In the genomic region with DNA sequence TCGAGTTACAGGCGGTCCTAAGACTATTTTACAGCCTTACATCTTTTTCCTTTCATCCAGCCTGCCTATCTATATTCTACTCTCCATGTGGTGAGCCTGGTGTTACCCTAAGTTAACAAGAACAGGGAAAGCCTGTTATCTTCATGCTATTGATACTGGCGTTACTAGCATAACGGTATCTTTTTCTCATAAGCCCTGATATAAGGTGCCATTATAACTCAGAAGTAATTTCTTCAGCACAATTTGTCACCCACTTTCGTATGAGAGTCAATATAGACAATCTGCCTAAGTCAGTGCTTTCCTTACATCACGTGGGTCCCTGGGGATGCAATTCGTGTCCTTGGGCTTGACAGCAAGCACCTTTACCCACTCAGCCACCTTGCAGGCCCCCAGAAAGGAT, we compare ENCODE assay signal across 9 mouse cellular contexts. TPM values are rescaled to one million over a fixed set of nuclear protein-coding genes. Genes with fewer than 3 reads are reported as not detected.
DNase-seq lines count a peak whose midpoint lies in the region; ATAC-seq and TF ChIP-seq lines count a peak whose summit lies in the region.
"Had no signal": no experiment of that assay in that cellular context is flagged by ENCODE, and none has a peak within 500 bp of the region (broad histone marks: within the 10 kb centered on the region; RNA-seq: fewer than 3 reads in every experiment).

No protein-coding gene starts in this region.

- no peaks in the 10 kb centered on the region for H3K27me3 ChIP-seq in lung, embryonic 14.5 days (ENCODE audit: insufficient read depth, low read length)
- no peaks in the 10 kb centered on the region for H3K27me3 ChIP-seq in forebrain, embryonic 14.5 days (replicated peaks; ENCODE audit: control insufficient read depth, insufficient read depth, low read length)
- H3K27me3 ChIP-seq in limb, embryonic 15.5 days: no peaks in the 10 kb centered on the region

- no peak for DNase-seq in lung, embryonic 14.5 days
- DNase-seq in lung, adult 2 months: no peak
- no peak for DNase-seq in forebrain, embryonic 14.5 days (ENCODE audit: low spot score)
- DNase-seq in testis, postnatal 10 days (ENCODE audit: low spot score): no peak
- no peak for DNase-seq in lung, postnatal 10 days
- DNase-seq in layer of hippocampus, adult 18-20 months (ENCODE audit: low spot score in 2 of 2): no peak

- H3K9ac ChIP-seq in lung, embryonic 14.5 days: peak overlapping the region; percentile 68; the same call in 1 of the 2 replicates
- no peak overlapping the region for H3K9ac ChIP-seq in forebrain, embryonic 14.5 days (ENCODE audit: low read length)
- H3K9ac ChIP-seq in limb, embryonic 15.5 days: no peak overlapping the region

- ATAC-seq in lung, embryonic 14.5 days (ENCODE audit: insufficient read depth): no peak
- no peak for ATAC-seq in forebrain, embryonic 14.5 days
- no peak for ATAC-seq in limb, embryonic 15.5 days (ENCODE audit: insufficient number of reproducible peaks, low FRiP score, low TSS enrichment, low read depth)

- 0 out of 2 replicates have a peak, but pooled peaks cover 6% of the 10 kb centered on the region for H3K36me3 ChIP-seq in lung, embryonic 14.5 days (ENCODE audit: insufficient read depth)
- H3K36me3 ChIP-seq in forebrain, embryonic 14.5 days (ENCODE audit: control insufficient read depth, insufficient read depth, low read length): no peaks in the 10 kb centered on the region
- 0 out of 2 replicates have a peak, but pooled peaks cover 11% of the 10 kb centered on the region for H3K36me3 ChIP-seq in limb, embryonic 15.5 days

- peaks cover 3% of the 10 kb centered on the region; the same call in 1 of the 2 replicates for H3K4me1 ChIP-seq in lung, embryonic 14.5 days (ENCODE audit: insufficient read depth)
- peaks cover 12% of the 10 kb centered on the region for H3K4me1 ChIP-seq in lung, adult 2 months (ENCODE audit: control insufficient read depth, insufficient read depth, low read length)
- H3K4me1 ChIP-seq in forebrain, embryonic 14.5 days (ENCODE audit: control insufficient read depth, insufficient read depth, low read length): no peaks in the 10 kb centered on the region; the same call in 1 of the 2 replicates
- H3K4me1 ChIP-seq in limb, embryonic 15.5 days: peaks cover 12% of the 10 kb centered on the region
- peaks cover 2% of the 10 kb centered on the region; the same call in 1 of the 2 replicates for H3K4me1 ChIP-seq in olfactory bulb, adult 2 months (ENCODE audit: control insufficient read depth, insufficient read depth, low read length)

- H3K4me3 ChIP-seq in lung, embryonic 14.5 days (ENCODE audit: low read depth, low read length): peak overlapping the region; percentile 79
- no peak overlapping the region for H3K4me3 ChIP-seq in lung, adult 2 months (replicated peaks; ENCODE audit: extremely low read depth, low read depth, low read length)
- no peak overlapping the region for H3K4me3 ChIP-seq in forebrain, embryonic 14.5 days (ENCODE audit: low read depth, low read length)
- H3K4me3 ChIP-seq in limb, embryonic 15.5 days: peak overlapping the region; percentile 87
- peak overlapping the region; percentile 33; the same call in 1 of the 2 replicates for H3K4me3 ChIP-seq in olfactory bulb, adult 2 months (ENCODE audit: insufficient read depth, low read depth, low read length)

- TF ChIP-seq POLR2A in lung, adult 2 months (IDR thresholded peaks at IDR 0.05; ENCODE audit: borderline replicate concordance, extremely low read depth, low read depth, low read length): no peak
- no peak for TF ChIP-seq POLR2A in olfactory bulb, adult 2 months (IDR thresholded peaks at IDR 0.05; ENCODE audit: insufficient read depth, low read depth, low read length)

- H3K9me3 ChIP-seq in lung, embryonic 14.5 days (ENCODE audit: low read depth, low read length): no peaks in the 10 kb centered on the region
- no peaks in the 10 kb centered on the region for H3K9me3 ChIP-seq in forebrain, embryonic 14.5 days (replicated peaks; ENCODE audit: control insufficient read depth, low read length)
- no peaks in the 10 kb centered on the region for H3K9me3 ChIP-seq in limb, embryonic 15.5 days

- no peak for TF ChIP-seq CTCF in lung, embryonic 14.5 days (IDR thresholded peaks at IDR 0.05; ENCODE audit: low read depth)
- no peak for TF ChIP-seq CTCF in lung, adult 2 months (IDR thresholded peaks at IDR 0.05; ENCODE audit: insufficient read depth, low read length)
- TF ChIP-seq CTCF in olfactory bulb, adult 2 months (IDR thresholded peaks at IDR 0.05; ENCODE audit: insufficient read depth, low read depth, low read length): no peak

- no peak overlapping the region for H3K27ac ChIP-seq in lung, embryonic 14.5 days (ENCODE audit: low read depth)
- no peak overlapping the region for H3K27ac ChIP-seq in forebrain, embryonic 14.5 days (ENCODE audit: low read depth, low read length)
- no peak overlapping the region for H3K27ac ChIP-seq in limb, embryonic 15.5 days
- no peak overlapping the region; the same call in 1 of the 2 replicates for H3K27ac ChIP-seq in olfactory bulb, adult 2 months (ENCODE audit: insufficient read depth, low read depth, low read length)

- WGBS in lung, embryonic 14.5 days: 76% methylated on average over 7 of the region's 7 CpGs
- 70% methylated on average over 7 of the region's 7 CpGs for WGBS in lung, adult 2 months
- 86% methylated on average over 7 of the region's 7 CpGs for WGBS in forebrain, embryonic 14.5 days
- WGBS in limb, embryonic 15.5 days: 81% methylated on average over 7 of the region's 7 CpGs
- WGBS in olfactory bulb, adult 2 months: 38% methylated on average over 7 of the region's 7 CpGs

- peak overlapping the region; percentile 73 for H3K4me2 ChIP-seq in lung, embryonic 14.5 days
- peak overlapping the region; percentile 71; the same call in 1 of the 2 replicates for H3K4me2 ChIP-seq in forebrain, embryonic 14.5 days (ENCODE audit: low read length)
- peak overlapping the region; percentile 56 for H3K4me2 ChIP-seq in limb, embryonic 15.5 days

RNA-seq across cellular contexts. Expression of a gene that starts 1.3 kb away (rescaled TPM):
- 33.8 and 35.0 TPM in 2 replicates for polyA plus RNA-seq in lung, embryonic 14.5 days (2014; fragmentation: Nextera tagmentation; extraction: Ambion mirVana)
- 7.4 and 14.6 TPM in 2 replicates for polyA plus RNA-seq in lung, adult 2 months (2012; rRNA removed)
- 13.8 and 14.0 TPM in 2 replicates for polyA plus RNA-seq in forebrain, embryonic 14.5 days (2014; fragmentation: Nextera tagmentation; extraction: Ambion mirVana)
- polyA plus RNA-seq in limb, embryonic 15.5 days (2015; fragmentation: Nextera tagmentation; extraction: Ambion mirVana): 46.6 and 51.8 TPM in 2 replicates
- not detected in 2 replicates for polyA plus RNA-seq in olfactory bulb, adult 2 months (2012; ENCODE audit: insufficient read depth, insufficient read length, low replicate concordance, missing spikeins)
- 10 to 100 TPM; 24.7 to 28.4 TPM for total RNA-seq in layer of hippocampus, adult 18-20 months (2021)

RNA-seq across cellular contexts. Expression of a gene that starts 50.8 kb away (rescaled TPM):
- polyA plus RNA-seq in lung, embryonic 14.5 days (2014; fragmentation: Nextera tagmentation; extraction: Ambion mirVana): 0.12 and 0.59 TPM in 2 replicates
- polyA plus RNA-seq in lung, adult 2 months (2012; rRNA removed): 1.3 and 1.7 TPM in 2 replicates
- 0.07 TPM in 1 of 2 replicates, not detected in the other for polyA plus RNA-seq in forebrain, embryonic 14.5 days (2014; fragmentation: Nextera tagmentation; extraction: Ambion mirVana)
- 0.29 and 0.79 TPM in 2 replicates for polyA plus RNA-seq in limb, embryonic 15.5 days (2015; fragmentation: Nextera tagmentation; extraction: Ambion mirVana)
- polyA plus RNA-seq in olfactory bulb, adult 2 months (2012; ENCODE audit: insufficient read depth, insufficient read length, low replicate concordance, missing spikeins): not detected in 2 replicates
- total RNA-seq in layer of hippocampus, adult 18-20 months (2021): under 1 TPM in 1 of 2 experiments, not detected in 1; 0.10 TPM
- total RNA-seq: left cerebral cortex, postnatal 36 days had no signal

Comparison
In these comparisons a context has a peak if more than half of its experiments do, and no peak if none do; other contexts are left out.
1. H3K4me3 ChIP-seq: peak in lung, embryonic 14.5 days (single experiment), limb, embryonic 15.5 days (single experiment) and olfactory bulb, adult 2 months (single experiment); none in lung, adult 2 months (single experiment) and forebrain, embryonic 14.5 days (single experiment).
2. Peak in every context shown above with its lines, with median percentiles within 50 percentile points of each other: H3K4me2 ChIP-seq.